Mouse (Mus musculus): Measurements from ENCODE around the gene C2cd4c. TPM values are rescaled to one million over a fixed set of nuclear protein-coding genes. Genes with fewer than 3 reads are reported as not detected.

C2cd4c gene
- polyA plus RNA-seq, 1 experiment: 0.03 TPM

DNA sequence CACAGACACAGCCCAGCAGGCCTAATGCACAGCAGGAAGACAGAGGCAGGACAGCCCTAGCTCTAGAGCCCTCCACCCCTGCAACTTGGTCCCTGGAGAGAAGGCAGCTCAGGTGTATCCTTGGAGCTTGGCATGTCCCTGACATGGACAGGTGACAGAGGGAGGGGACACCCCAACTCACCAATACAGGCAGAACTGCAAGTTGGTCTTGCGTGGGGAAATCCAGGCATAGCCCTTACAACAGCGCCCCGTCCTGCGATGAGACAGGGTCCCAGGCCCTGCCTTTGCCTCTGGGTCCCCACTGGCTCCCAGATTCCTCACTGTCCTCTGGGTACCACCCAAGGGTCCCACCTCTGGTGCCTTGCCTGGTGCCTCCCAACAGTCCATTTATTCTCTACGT lies 28.1 kb downstream of the C2cd4c start:
- DNase-seq: no peak
- Histone ChIP-seq H3K27ac (ENCODE audit: insufficient read depth, low read depth, low read length) (no peak overlapping the region), H3K36me3 (ENCODE audit: control insufficient read depth, insufficient read depth, low read length) (no peaks in the 10 kb centered on the region), H3K4me3 (ENCODE audit: insufficient read depth, low read depth, low read length) (no peak overlapping the region), H3K4me1 (ENCODE audit: control insufficient read depth, insufficient read depth, low read length) (no peaks in the 10 kb centered on the region), H3K27me3 (replicated peaks; ENCODE audit: control insufficient read depth, insufficient read depth, low read length) (no peaks in the 10 kb centered on the region)
- 95% methylated on average over 5 of the region's 5 CpGs for WGBS
- TF ChIP-seq POLR2A (IDR thresholded peaks at IDR 0.05; ENCODE audit: low read depth, low read length) (no peak), CTCF (conservative IDR thresholded peaks at IDR 0.05; ENCODE audit: insufficient read depth, insufficient read length, low read depth, low read length) (no peak)

DNA sequence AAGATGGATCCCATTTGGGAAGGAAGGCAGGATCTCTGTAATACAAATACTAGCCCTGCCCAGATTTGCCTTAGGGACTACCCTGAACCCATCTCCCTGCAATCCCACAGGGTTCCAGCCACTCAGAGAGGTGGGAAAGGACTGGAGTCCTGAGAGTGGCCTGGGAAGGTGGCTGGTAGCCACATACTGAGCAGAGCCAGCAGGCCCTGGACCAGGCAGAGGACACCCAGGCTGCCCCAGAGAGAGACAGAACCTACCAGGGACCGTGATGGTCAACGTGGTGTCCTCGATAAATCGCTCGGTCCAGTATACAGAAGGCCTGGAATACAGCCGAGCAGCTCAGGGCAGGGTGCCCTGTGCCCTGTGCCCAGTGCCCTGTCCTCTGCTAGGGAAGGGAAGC lies 28.7 kb downstream of the C2cd4c start:
- no peaks in the 10 kb centered on the region for H3K27me3 ChIP-seq (replicated peaks; ENCODE audit: control insufficient read depth, insufficient read depth, low read length)
- H3K27ac ChIP-seq (ENCODE audit: insufficient read depth, low read depth, low read length): no peak overlapping the region
- TF ChIP-seq CTCF (conservative IDR thresholded peaks at IDR 0.05; ENCODE audit: insufficient read depth, insufficient read length, low read depth, low read length): no peak
- no peak for TF ChIP-seq POLR2A (IDR thresholded peaks at IDR 0.05; ENCODE audit: low read depth, low read length)
- no peaks in the 10 kb centered on the region for H3K4me1 ChIP-seq (ENCODE audit: control insufficient read depth, insufficient read depth, low read length)
- H3K36me3 ChIP-seq (ENCODE audit: control insufficient read depth, insufficient read depth, low read length): no peaks in the 10 kb centered on the region
- 92% methylated on average over 6 of the region's 6 CpGs for WGBS
- H3K4me3 ChIP-seq (ENCODE audit: insufficient read depth, low read depth, low read length): no peak overlapping the region
- no peak for DNase-seq

GRCm38 (mm10) chr10:79584426-79584825 lies 29.4 kb downstream of the C2cd4c start:
- DNase-seq: no peak
- no peaks in the 10 kb centered on the region for H3K27me3 ChIP-seq (replicated peaks; ENCODE audit: control insufficient read depth, insufficient read depth, low read length)
- WGBS: 72% methylated on average over 9 of the region's 9 CpGs
- H3K36me3 ChIP-seq (ENCODE audit: control insufficient read depth, insufficient read depth, low read length): no peaks in the 10 kb centered on the region
- no peaks in the 10 kb centered on the region for H3K4me1 ChIP-seq (ENCODE audit: control insufficient read depth, insufficient read depth, low read length)
- no peak overlapping the region for H3K27ac ChIP-seq (ENCODE audit: insufficient read depth, low read depth, low read length)
- TF ChIP-seq POLR2A (IDR thresholded peaks at IDR 0.05; ENCODE audit: low read depth, low read length) (no peak), CTCF (conservative IDR thresholded peaks at IDR 0.05; ENCODE audit: insufficient read depth, insufficient read length, low read depth, low read length) (no peak)
- H3K4me3 ChIP-seq (ENCODE audit: insufficient read depth, low read depth, low read length): no peak overlapping the region

DNA sequence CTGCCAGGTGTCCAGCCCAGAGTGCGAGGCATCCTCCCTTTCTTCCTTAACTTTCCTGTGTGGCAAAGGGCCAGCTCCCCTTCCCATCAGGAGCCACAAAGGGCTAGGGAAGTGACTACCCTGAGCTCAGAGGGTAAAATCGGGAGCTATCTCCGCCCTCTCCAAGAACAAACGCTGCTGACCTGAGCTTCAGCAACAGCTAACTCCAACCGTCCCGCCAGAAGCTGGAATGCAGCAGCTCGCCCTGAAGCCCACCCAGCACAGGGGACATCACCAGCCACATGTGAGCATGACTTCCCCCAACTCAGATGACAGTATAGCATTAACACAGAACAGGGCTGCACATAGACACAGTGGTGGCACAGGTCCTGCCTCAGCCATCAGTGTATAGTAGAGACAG lies 29.8 kb downstream of the C2cd4c start:
- no peak for DNase-seq
- TF ChIP-seq POLR2A (IDR thresholded peaks at IDR 0.05; ENCODE audit: low read depth, low read length) (no peak), CTCF (conservative IDR thresholded peaks at IDR 0.05; ENCODE audit: insufficient read depth, insufficient read length, low read depth, low read length) (no peak)
- 65% methylated on average over 7 of the region's 7 CpGs for WGBS
- H3K4me3 ChIP-seq (ENCODE audit: insufficient read depth, low read depth, low read length): no peak overlapping the region
- no peaks in the 10 kb centered on the region for H3K27me3 ChIP-seq (replicated peaks; ENCODE audit: control insufficient read depth, insufficient read depth, low read length)
- no peak overlapping the region for H3K27ac ChIP-seq (ENCODE audit: insufficient read depth, low read depth, low read length)
- no peaks in the 10 kb centered on the region for H3K36me3 ChIP-seq (ENCODE audit: control insufficient read depth, insufficient read depth, low read length)
- no peaks in the 10 kb centered on the region for H3K4me1 ChIP-seq (ENCODE audit: control insufficient read depth, insufficient read depth, low read length)

- no peak overlapping the region for H3K27ac ChIP-seq (ENCODE audit: insufficient read depth, low read depth, low read length)
- no peak overlapping the region for H3K4me3 ChIP-seq (ENCODE audit: insufficient read depth, low read depth, low read length)
- H3K4me1 ChIP-seq (ENCODE audit: control insufficient read depth, insufficient read depth, low read length): no peaks in the 10 kb centered on the region
- H3K27me3 ChIP-seq (replicated peaks; ENCODE audit: control insufficient read depth, insufficient read depth, low read length): no peaks in the 10 kb centered on the region
- WGBS: 82% methylated on average over 8 of the region's 8 CpGs
- DNase-seq: no peak
- no peaks in the 10 kb centered on the region for H3K36me3 ChIP-seq (ENCODE audit: control insufficient read depth, insufficient read depth, low read length)
- no peak for TF ChIP-seq POLR2A (IDR thresholded peaks at IDR 0.05; ENCODE audit: low read depth, low read length)
- TF ChIP-seq CTCF (conservative IDR thresholded peaks at IDR 0.05; ENCODE audit: insufficient read depth, insufficient read length, low read depth, low read length): no peak
These were observed 32.3 kb downstream of the C2cd4c start for GRCm38 (mm10) chr10:79581501-79581900.

- DNase-seq: peak; percentile 20
- Histone ChIP-seq H3K27ac (ENCODE audit: insufficient read depth, low read depth, low read length) (no peak overlapping the region), H3K27me3 (replicated peaks; ENCODE audit: control insufficient read depth, insufficient read depth, low read length) (no peaks in the 10 kb centered on the region), H3K4me1 (ENCODE audit: control insufficient read depth, insufficient read depth, low read length) (no peaks in the 10 kb centered on the region), H3K36me3 (ENCODE audit: control insufficient read depth, insufficient read depth, low read length) (no peaks in the 10 kb centered on the region), H3K4me3 (ENCODE audit: insufficient read depth, low read depth, low read length) (no peak overlapping the region)
- WGBS: 49% methylated on average over 6 of the region's 6 CpGs
- TF ChIP-seq CTCF (conservative IDR thresholded peaks at IDR 0.05; ENCODE audit: insufficient read depth, insufficient read length, low read depth, low read length) (peak; percentile 60), POLR2A (IDR thresholded peaks at IDR 0.05; ENCODE audit: low read depth, low read length) (no peak)
These were observed 33.0 kb downstream of the C2cd4c start for GRCm38 (mm10) chr10:79580811-79581210.

GRCm38 (mm10) chr10:79580356-79580755 lies 33.5 kb downstream of the C2cd4c start:
- H3K27me3 ChIP-seq (replicated peaks; ENCODE audit: control insufficient read depth, insufficient read depth, low read length): no peaks in the 10 kb centered on the region
- H3K27ac ChIP-seq (ENCODE audit: insufficient read depth, low read depth, low read length): no peak overlapping the region
- H3K4me3 ChIP-seq (ENCODE audit: insufficient read depth, low read depth, low read length): no peak overlapping the region
- 74% methylated on average over 7 of the region's 7 CpGs for WGBS
- TF ChIP-seq POLR2A (IDR thresholded peaks at IDR 0.05; ENCODE audit: low read depth, low read length) (no peak), CTCF (conservative IDR thresholded peaks at IDR 0.05; ENCODE audit: insufficient read depth, insufficient read length, low read depth, low read length) (no peak)
- H3K36me3 ChIP-seq (ENCODE audit: control insufficient read depth, insufficient read depth, low read length): no peaks in the 10 kb centered on the region
- no peaks in the 10 kb centered on the region for H3K4me1 ChIP-seq (ENCODE audit: control insufficient read depth, insufficient read depth, low read length)
- no peak for DNase-seq

DNA sequence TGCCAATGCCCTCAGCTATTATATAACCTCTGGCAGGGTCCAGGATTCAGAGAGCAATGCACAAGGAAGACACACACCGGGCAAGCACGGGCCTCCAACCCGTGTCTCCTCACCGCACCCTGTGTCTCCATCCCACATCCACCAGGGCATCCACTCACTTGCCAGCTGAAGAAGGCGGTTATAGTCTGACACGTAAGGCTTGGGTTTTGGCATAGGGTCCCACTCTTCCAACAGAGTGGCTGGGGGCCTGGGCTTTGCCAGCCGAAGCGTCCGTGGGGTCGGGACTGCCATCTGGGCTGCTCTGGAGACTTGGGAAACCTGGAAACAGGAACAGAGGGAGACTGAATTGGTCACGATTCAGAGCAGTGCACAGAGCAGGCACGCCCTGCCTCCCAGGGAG lies 34.0 kb downstream of the C2cd4c start:
- H3K4me1 ChIP-seq (ENCODE audit: control insufficient read depth, insufficient read depth, low read length): no peaks in the 10 kb centered on the region
- H3K4me3 ChIP-seq (ENCODE audit: insufficient read depth, low read depth, low read length): no peak overlapping the region
- no peak for DNase-seq
- no peaks in the 10 kb centered on the region for H3K27me3 ChIP-seq (replicated peaks; ENCODE audit: control insufficient read depth, insufficient read depth, low read length)
- no peaks in the 10 kb centered on the region for H3K36me3 ChIP-seq (ENCODE audit: control insufficient read depth, insufficient read depth, low read length)
- TF ChIP-seq POLR2A (IDR thresholded peaks at IDR 0.05; ENCODE audit: low read depth, low read length): no peak
- no peak for TF ChIP-seq CTCF (conservative IDR thresholded peaks at IDR 0.05; ENCODE audit: insufficient read depth, insufficient read length, low read depth, low read length)
- no peak overlapping the region for H3K27ac ChIP-seq (ENCODE audit: insufficient read depth, low read depth, low read length)
- 75% methylated on average over 12 of the region's 12 CpGs for WGBS
